Mouse (Mus musculus) bone marrow, adult 2 months (tissue): Measurements from ENCODE around the gene Chn2.

Source experiments
- CTCF ChIP-seq: fragments of 200-500 bp; IDR thresholded peaks from 2 replicates; pipeline ENCODE4 v1.5.1; 2011; ENCODE audit warnings: low read length, control low read depth; ENCODE audit not compliant: control insufficient read depth, insufficient read depth
- POLR2A ChIP-seq: fragments of 200-500 bp; IDR thresholded peaks from 2 replicates; pipeline ENCODE4 v1.6.1; 2011; ENCODE audit warnings: low read depth, mild to moderate bottlenecking, control low read depth, low read length, borderline replicate concordance; ENCODE audit not compliant: control insufficient read depth

DNA sequence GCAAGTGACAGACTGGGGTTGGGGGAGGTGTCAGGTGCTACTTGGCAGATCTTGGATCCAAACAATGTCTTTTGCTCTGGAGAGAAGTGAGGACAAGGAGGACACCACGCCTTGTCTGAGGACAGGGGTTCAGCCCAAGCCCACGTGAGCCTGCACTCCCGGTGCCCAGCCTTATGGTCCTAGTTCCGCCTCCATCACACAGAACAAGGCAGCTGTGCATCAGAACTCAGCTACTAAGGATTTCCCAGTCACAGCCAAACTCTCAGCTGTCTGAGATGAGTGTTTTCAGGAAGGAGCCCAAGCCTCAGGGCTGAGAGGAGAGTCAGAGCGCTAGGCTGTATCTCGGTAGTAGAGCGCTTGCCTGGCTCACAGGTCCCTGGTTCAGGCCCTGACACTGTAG is 214.5 kb downstream of the Chn2 start:
- no peak for TF ChIP-seq CTCF
- no peak for TF ChIP-seq POLR2A
